Mouse (Mus musculus): ENCODE results near the gene Nol11.

GRCm38 (mm10) chr11:107213745-107214144 is 24.6 kb upstream of the Nol11 start:
- no peak for TF ChIP-seq CTCF (IDR thresholded peaks at IDR 0.05; ENCODE audit: extremely low read depth, insufficient read depth, low read length)
- TF ChIP-seq POLR2A (IDR thresholded peaks at IDR 0.05; ENCODE audit: extremely low read depth, insufficient read depth, low read length), result no peak
